23 mouse cellular contexts compared by ENCODE assay signal in the genomic region with DNA sequence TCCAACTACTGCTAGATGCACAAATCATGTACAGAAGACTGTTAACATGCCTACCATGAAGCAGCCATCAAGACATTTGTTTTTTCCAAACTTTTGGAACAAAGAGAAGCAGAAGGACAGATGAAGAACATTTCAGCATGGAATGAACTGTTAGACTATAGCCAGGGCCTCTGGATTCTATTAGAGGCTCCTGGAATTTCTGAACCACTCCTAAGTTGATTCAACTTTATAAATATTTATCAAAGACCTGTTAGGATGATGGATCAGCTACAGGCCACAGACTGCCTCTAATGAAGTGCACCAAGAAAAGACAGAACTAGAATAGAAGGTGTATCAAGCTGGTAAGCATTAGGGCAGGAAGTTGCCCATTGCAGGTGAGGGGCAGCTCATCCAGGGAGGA.
"Had no signal": no experiment of that assay in that cellular context is flagged by ENCODE, and none has a peak within 500 bp of the region (broad histone marks: within the 10 kb centered on the region; RNA-seq: fewer than 3 reads in every experiment).

No protein-coding gene starts in this region.

- H3K4me2 ChIP-seq: heart, embryonic 12.5 days; hindbrain, embryonic 13.5 days; hindbrain, embryonic 15.5 days; kidney, embryonic 15.5 days; limb, embryonic 12.5 days; liver, embryonic 11.5 days; liver, embryonic 13.5 days had no signal

- H3K9ac ChIP-seq: heart, embryonic 12.5 days; hindbrain, embryonic 13.5 days; hindbrain, embryonic 15.5 days; kidney, embryonic 15.5 days; limb, embryonic 12.5 days; liver, embryonic 13.5 days had no signal

- ATAC-seq: hindbrain, postnatal 0 days had no signal

- H3K27me3 ChIP-seq: heart, embryonic 12.5 days; hindbrain, embryonic 13.5 days; hindbrain, embryonic 15.5 days; kidney, embryonic 15.5 days; limb, embryonic 12.5 days; liver, embryonic 13.5 days had no signal

- H3K27ac ChIP-seq: heart, adult 2 months; hindbrain, embryonic 13.5 days; hindbrain, embryonic 15.5 days; hindbrain, postnatal 0 days; kidney, embryonic 15.5 days; kidney, postnatal 0 days; layer of hippocampus, adult 2 months; left cerebral cortex, adult 2 months; limb, embryonic 10.5 days; limb, embryonic 12.5 days; liver, embryonic 13.5 days had no signal

- H3K36me3 ChIP-seq: heart, embryonic 12.5 days; hindbrain, embryonic 13.5 days; hindbrain, embryonic 15.5 days; kidney, embryonic 15.5 days; limb, embryonic 10.5 days; limb, embryonic 12.5 days; liver, embryonic 13.5 days had no signal

- H3K9me3 ChIP-seq: heart, embryonic 12.5 days; hindbrain, embryonic 13.5 days; hindbrain, embryonic 15.5 days; kidney, embryonic 15.5 days; limb, embryonic 10.5 days; limb, embryonic 12.5 days; liver, embryonic 13.5 days had no signal

- H3K4me1 ChIP-seq: hindbrain, embryonic 13.5 days; hindbrain, embryonic 15.5 days; kidney, embryonic 15.5 days; limb, embryonic 10.5 days; liver, embryonic 13.5 days had no signal

- H3K4me3 ChIP-seq: heart, adult 2 months; heart, embryonic 12.5 days; hindbrain, embryonic 13.5 days; hindbrain, embryonic 15.5 days; kidney, embryonic 15.5 days; layer of hippocampus, adult 2 months; left cerebral cortex, adult 2 months; limb, embryonic 10.5 days; limb, embryonic 12.5 days; liver, embryonic 13.5 days had no signal

- DNase-seq: gastrocnemius, postnatal 14 days; gastrocnemius, postnatal 36 days; heart, adult 11 months; heart, adult 2 months; heart, postnatal 10 days; kidney, adult 11 months; kidney, adult 2 months; kidney, adult 9 months; kidney, postnatal 14 days; kidney, postnatal 36 days; liver; liver, embryonic 13.5 days had no signal
